Mouse (Mus musculus): ENCODE data around the gene Cdk7. TPM values are rescaled to one million over a fixed set of nuclear protein-coding genes. Genes with fewer than 3 reads are reported as not detected.
A peak's percentile ranks its signal among the peaks of the same experiment; 100 is the strongest.
"Not testable (repeated sequence)": the region's sequence is repeated elsewhere in the genome, so short reads cannot be mapped to it uniquely, and the experiment has no call there.

Gene Cdk7
- total RNA-seq, 2 experiments from 2014 or later: 34.7 to 38.2 TPM

DNA sequence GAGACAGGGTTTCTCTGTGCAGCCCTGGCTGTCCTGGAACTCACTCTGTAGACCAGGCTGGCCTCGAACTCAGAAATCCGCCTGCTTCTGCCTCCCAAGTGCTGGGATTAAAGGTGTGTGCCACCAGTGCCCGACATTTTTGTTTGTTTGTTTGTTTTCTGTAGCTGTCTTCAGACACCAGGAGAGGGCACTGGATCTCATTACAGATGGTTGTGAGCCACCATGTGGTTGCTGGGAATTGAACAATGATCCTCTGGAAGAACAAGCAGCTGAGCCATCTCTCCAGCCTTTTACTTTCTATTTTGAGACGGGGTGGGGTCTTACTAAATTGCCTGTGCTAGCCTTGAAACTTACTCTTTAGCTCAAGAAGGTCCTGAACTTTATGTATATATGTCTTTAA, 2.2 kb downstream of the Cdk7 start:
- DNase-seq (ENCODE audit: low spot score in 2 of 2): not testable (repeated sequence)

DNA sequence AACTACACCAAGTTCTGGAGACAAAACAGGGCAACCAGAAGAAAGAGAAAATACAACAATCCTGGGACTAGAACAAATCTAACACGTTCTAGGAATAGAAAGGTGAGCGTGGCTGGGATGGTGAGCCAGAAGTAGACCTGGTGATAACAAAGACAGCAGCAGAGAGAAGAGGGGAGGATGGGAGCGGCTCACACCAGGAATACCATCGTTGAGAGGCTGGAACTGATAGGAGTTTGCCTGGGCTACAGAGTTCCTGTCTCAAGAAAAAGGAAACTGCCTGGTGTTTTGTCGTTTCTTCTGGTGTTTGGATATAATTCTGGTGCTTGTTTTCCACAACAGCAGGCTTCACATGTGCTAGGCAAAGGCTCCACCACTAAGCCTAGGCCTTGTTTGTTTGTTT, 2.7 kb downstream of the Cdk7 start:
- no peak for DNase-seq (ENCODE audit: low spot score in 2 of 2)

DNA sequence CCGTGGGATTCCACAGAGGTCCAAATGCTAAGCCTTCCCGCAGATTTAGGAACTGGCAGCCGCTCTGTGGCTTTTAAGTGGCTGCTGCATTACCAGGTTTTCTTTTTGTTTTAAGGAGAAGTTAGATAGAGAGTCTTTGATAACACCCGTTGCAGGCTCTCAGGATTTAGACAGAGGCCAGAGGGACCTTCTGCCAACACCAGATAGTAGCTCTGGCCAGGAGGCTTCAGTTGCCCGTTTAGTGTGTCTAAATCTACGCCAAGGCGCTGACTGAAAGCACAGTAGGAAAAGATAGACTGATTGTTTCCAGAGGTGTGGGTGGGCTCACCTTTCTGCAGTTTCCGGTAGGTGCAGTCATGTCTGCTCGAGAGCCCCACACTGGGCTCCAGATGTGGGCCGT, 5.5 kb downstream of the Cdk7 start:
- DNase-seq (ENCODE audit: low spot score in 2 of 2): no peak

DNA sequence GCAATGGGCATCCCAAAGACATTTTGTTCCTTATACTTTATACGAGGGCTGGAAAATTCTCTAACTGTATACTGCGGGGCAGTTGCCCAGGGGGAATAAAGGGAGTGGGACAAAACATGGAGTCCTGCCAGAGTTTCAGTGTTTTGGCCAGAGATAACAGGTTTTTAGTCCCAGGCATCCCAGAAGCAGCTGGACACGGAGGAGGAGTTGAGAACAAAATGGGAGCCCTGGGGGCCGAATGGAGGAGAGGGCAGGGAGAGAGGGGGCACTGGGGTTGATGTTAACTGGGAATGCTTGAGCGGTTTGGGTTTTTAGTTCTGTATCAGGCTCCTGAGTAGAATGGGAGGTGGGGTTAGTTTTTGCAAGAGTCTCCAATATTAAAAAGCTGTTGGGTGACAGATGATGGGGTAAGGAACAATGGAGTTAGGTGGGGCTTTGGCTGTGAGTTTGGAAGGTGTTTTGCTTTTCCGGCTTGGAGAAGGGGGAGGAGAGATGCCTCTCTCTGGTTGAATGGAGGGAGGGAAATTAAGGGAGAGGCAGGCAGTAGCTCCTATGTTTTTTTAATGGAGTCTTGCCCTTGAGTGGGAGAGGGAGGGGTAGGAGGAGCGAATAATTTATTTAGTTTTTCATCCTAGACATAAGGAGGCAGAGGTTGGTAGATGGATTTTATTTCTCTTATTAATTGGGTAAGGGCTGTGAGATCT, 6.5 kb downstream of the Cdk7 start:
- peak in 1 of 2 experiments; percentile 18 for DNase-seq (ENCODE audit: low spot score in 2 of 2)

DNA sequence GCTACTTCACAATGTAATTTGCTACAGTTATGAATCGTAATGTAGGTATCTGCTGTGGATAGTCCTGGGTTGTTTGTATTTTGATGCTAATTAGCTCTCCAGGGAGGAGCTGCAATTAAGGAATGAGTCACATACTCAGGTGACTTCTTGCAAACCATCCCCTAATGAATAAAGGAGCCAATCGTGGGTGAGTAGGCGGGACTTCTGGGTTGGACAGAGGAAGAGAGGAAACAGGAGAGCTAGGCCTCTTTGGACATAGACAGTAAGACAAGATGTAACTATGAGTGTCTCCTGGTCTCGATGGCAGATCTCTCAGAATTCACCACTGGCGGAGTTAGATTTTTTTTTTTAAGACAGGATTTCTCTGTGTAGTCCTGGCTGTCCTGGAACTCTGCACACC, 9.1 kb downstream of the Cdk7 start:
- no peak for DNase-seq (ENCODE audit: low spot score in 2 of 2)

DNA sequence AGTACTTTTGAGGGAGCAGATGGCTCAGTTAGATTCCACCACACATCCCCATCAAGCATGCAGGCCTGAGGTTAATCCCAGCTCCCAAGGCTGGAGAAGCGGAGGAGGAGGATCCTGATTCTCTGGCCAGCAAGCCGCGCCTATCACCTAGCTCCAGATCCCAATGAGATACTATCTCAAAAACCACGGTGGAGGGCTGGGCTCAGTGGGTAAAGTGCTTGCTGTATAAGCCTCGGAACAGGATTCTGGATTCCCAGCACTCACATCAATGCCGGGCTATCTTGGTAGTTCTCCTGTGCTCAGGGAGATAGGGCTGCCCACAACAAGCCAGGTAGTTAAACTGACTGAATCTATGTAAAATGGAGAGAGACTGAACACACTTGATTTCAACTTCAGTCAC, 15.3 kb downstream of the Cdk7 start:
- no peak for DNase-seq (ENCODE audit: low spot score in 2 of 2)

DNA sequence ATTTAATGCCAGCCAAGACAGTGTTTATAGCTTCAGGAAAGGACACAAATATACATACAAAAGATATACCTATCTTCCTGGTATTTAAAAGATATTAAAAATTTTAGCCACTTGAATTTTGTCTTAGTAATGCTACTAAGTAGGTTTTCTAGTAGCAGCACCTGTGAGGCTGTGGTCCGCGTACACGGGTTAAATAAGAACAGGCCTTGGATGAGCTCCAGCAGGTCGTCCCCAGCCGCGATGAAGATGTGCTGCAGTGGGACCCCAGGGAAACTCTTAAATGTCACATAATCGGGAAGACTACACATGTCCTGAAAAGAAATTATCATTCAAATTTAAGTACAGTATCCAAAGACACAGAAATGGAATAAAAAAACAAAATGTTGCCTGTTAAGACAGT, 24.5 kb downstream of the Cdk7 start:
- no peak for DNase-seq (ENCODE audit: low spot score in 2 of 2)

DNA sequence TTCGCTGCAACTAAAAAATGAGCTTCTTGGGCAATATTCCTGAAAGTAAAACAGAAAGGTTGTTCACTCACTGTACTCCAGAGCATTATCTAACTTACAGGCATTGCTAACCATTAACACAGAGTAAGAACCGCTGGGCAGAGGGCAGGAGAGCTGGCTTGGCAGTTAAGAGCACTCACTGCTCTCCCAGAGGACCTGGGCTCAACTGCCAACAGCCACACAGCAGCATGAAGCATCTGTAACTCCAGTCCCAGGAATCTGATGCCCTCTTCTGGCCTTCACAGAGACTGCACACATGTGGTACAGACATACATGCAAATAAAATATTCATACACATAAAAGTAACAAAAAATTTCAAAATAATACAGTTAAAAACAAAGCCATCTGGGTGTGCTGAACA, 27.3 kb downstream of the Cdk7 start:
- no peak for DNase-seq (ENCODE audit: low spot score in 2 of 2)

DNA sequence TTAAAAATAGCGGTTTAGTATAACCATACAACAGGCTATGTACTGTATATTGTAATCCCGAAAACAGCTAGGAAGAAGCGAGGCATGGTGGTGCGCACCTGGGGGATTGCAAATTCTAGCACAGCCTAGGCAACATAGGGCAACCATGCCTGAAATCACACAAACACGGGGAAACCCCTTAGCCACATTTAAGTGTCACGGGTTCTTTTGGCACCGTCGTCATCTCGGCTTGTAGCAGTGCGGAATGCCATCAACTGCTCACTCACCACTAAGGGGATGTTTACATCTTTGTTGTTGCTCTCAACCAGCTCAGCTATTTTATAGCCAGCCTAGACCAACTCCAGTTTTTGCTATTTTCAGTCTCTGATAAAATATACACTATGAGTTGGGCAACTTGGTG, 31.9 kb downstream of the Cdk7 start:
- no peak for DNase-seq (ENCODE audit: low spot score in 2 of 2)

DNA sequence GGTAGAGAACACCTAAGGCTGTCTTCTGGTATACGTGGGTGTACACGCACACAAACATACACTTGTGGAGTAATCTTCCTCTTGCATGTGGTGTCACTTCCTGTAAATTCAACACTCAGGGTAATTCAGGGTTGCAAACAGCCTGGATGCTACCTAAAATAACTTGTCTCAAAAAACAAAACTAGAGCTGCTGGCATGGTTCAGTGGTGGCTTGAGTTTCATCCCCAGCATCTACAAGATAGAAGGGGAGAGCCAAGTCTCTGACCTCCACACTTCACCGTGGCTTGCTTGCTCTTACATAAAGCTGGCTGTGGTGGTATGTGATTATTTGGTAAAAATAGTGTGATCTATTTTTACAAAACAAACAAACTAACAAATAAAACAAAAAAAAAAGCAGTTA, 33.2 kb downstream of the Cdk7 start:
- no peak for DNase-seq (ENCODE audit: low spot score in 2 of 2)

DNA sequence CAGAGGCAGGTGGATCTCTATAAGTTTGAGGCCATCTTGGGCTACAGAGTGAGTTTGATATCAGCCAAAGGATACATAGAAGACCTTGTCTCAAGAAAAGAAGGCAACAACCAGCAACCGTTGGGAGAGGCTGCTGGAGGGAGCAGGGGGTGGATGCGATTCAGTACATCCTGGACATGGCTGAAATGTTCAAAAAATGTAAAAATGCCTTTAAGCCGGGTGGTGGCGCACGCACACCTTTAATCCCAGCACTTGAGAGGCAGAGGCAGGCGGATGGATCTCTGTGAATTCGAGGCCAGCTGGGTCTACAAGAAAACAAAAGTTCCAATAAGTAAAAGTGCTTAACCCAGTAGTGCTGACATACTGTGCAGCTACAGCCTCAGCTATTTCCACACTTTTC, 43.2 kb downstream of the Cdk7 start:
- DNase-seq (ENCODE audit: low spot score in 2 of 2): no peak

DNA sequence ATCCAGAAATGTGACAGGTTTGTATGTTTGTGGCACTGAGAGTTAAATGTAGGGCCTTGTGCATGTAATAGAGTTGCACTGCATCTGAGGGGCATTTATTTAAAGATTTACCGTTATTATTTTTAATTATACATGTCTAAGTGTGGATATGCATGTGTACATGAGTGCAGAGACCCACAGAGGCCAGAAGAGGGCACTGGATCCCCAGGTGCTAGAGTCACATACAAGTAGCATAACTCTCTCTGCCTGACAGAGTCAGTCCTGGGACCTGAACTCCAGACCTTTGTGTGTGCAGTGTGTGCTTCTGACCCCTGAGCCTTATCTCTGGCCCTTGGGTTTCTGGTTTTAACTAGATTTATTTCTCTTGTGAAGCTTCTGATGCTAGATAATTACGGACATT, 46.4 kb downstream of the Cdk7 start:
- no peak for DNase-seq (ENCODE audit: low spot score in 2 of 2)

DNA sequence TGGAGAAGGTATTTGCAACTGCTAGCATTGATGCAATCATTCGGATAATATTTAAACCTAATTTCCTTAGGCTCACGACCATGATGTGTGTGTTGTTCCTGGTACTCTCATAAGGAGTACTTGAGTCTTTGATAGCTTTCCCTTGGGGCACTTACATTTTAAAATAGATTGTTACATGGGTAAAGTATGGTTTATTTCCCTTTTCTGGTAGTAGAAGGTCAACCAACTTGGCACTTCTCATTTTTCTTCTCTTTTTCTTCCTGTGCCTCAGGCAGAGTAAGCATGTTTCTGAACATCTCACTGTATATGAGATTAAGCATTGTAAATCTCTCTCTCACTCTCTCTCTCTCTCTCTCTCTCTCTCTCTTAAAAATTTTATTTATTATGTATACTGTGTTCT, 47.9 kb downstream of the Cdk7 start:
- DNase-seq (ENCODE audit: low spot score in 2 of 2): no peak

DNA sequence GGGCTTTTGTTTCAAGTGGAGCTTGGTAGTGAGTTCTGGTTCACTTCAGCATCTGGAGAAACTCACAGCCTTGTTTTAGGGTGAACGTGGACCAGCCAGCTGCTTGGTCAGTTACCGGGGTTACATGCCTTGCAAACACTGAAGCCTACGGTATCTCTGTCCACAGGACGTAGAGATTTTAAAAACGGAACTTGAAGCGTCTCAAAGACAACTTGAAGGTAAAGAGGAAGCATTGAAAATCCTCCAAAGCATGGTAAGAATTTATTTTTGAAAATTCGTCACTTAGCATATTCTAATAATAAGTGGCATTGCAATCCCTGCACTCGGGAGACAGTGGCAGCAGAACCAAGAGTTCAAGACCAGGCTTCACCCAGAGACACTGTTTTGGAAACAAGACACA, 49.1 kb downstream of the Cdk7 start:
- no peak for DNase-seq (ENCODE audit: low spot score in 2 of 2)

DNA sequence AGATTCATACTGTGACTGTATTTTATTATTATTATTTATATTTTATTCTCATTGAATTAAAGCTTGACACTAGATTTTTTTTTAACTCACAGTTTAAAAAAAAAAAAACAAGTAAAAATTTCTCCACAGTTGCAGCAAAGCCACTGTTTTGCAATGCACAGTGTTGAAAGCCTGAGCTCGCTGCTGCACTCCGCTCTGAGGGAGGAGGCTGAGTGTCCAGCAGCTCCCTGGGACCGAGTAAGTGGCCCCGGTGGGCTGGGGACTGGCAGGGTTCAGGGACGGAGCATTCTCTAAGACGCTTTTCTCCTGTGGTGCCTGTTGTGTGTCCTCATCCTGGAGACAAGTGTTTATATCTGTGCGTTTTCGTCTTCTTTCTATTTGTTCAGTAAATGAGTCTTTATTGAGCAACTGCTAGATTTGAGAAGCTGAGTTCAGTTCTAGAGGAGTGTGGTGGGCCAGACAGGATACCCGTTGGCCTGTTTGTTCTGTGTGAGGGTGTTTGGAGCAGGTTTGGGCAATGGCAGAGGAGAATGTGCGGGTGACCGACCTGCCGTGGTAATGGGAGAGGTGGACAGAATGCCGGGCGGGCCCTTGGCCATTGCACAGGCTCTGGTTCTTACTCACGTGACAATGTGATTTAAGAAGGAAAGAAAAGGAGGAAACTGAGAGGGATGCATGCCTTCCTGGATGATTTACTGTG, 54.7 kb downstream of the Cdk7 start:
- DNase-seq (ENCODE audit: low spot score in 2 of 2): no peak

DNA sequence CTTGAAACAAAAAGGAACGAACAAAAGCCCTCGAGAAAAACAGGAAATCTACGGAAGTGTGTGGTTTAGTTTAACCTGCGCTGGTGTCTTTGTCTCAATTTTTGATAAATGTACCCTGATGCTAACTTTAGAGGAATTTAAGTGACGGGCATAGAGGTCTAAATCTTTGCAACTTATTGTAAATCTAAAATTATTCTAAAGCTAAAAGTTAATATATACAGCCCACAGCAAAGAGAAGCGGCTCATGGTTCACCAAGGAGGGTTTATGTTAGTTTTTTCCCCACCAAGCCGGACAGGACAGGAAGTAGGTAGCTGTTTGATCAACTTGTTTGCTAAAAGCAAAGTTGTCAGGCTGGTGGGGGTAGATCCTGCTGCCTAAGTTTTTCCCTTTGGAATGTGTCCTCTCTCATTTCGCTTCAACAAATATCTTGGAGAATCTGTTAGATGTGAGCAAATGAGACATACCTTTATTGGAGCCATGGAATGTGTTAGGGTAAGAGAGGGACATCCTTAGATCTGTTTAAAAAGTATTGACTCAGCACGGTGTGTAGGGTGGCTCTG, 60.5 kb downstream of the Cdk7 start:
- no peak for DNase-seq (ENCODE audit: low spot score in 2 of 2)

DNA sequence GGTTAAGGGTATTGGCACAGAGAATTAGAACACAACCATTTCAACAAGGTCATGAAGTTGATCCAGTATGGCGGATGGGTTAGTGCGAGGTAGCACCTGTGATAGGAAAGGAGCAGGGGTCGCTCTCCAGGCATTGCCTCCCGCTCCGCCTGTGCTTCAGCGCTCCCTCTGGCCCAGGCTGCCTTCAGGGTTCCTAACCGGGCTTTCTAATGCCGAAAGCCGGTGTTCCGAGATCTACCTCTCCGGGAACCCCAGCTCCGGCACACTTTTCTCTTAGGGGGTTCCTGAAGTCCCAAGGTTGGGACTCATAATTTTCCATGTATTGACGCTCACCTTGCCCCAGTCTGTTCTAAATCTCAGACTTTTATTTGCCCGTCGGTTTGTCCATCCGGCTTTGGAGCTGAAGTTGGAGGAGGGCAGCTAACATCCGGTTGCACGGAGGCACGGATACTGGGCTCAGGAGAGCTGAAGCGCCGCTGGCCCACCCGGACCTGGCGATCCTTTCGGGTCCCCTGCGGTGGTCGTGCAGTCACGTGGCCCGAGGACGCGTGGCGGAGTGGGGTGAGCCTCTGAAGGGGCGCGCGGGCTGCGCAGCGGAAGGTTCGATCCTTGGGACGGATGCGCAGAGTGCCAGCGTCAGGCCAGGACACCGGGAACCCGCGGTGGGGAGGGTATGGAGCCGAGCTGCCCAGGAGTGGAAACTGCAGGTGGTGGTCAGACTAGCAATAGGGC, 61.3 kb downstream of the Cdk7 start, which contains the start of gene Ccdc125:
TSS of gene Ccdc125 (plus strand) at position 427 of the 732 bp plus-strand sequence.
- peak in 1 of 2 experiments; percentile 23 for DNase-seq (ENCODE audit: low spot score in 2 of 2)

DNA sequence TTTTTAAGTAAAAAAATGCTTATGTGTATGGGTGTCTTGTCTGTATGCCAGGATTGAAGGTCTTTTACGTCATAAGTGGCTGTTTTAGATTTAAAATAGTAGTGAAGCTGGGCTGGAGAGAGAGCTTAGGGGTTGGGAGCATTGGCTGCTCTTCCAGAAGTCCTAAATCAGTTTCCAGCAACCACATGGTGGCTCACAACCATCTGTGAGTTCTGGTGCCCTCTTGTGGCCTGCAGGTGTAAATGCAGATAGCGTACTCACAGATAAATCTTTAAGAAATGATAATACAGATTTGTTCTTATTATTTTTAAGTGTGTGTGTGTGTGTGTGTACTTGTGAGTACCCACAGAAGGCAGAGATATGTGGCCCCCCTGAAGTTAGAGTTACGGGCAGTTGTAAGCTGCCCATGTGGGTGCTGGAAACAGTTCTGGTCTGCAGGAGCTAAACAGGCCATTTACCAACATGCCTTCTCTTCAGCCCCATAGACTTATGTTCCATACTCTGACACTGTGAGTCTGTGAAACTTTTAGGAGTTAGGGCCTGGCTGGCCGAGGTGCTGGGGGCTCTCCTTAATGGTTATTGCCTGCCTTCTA, 70.8 kb downstream of the Cdk7 start:
- DNase-seq (ENCODE audit: low spot score in 2 of 2): peak in 1 of 2 experiments; percentile 49

DNA sequence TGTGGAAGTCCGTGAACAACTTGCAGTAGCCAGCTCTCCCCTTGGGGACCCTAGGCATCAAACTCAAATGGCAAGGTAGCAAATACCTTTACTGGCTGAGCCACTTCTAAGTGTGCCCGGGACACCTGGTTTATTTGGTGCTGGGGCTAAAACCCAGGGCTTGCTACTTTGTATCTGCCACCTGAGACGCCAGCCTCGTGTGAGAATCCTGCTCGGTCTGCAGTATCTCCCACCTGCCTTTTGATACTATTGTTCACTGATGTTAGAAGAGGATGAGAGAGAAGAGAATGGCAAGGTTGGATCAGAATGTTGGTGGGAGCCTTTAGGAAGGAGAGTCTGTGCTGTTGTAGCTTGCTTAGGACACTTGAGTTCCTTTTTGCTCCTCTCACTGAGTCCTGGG, 72.6 kb downstream of the Cdk7 start:
- no peak for DNase-seq (ENCODE audit: low spot score in 2 of 2)
